Mouse (Mus musculus) lung, postnatal 14 days (tissue): ENCODE results near the gene Gemin8.

Source experiments
- DNase-seq: peaks from one replicate; pipeline ENCODE4 v3.0.0; 2021

Gene Gemin8

GRCm38 (mm10) chrX:166230515-166231267, 60.4 kb downstream of the Gemin8 start:
- no peak for DNase-seq

- no peak for DNase-seq
Measured at GRCm38 (mm10) chrX:166236131-166236530, 65.9 kb downstream of the Gemin8 start.

- DNase-seq = peak; percentile 61
Measured at GRCm38 (mm10) chrX:166238831-166239460, 68.7 kb downstream of the Gemin8 start, which contains the start of gene Gpm6b. Gpm6b (plus strand) TSS chrX:166238911.

GRCm38 (mm10) chrX:166239520-166239919, 69.3 kb downstream of the Gemin8 start:
- DNase-seq = no peak
